26 mouse cellular contexts compared by ENCODE assay signal in the genomic region with DNA sequence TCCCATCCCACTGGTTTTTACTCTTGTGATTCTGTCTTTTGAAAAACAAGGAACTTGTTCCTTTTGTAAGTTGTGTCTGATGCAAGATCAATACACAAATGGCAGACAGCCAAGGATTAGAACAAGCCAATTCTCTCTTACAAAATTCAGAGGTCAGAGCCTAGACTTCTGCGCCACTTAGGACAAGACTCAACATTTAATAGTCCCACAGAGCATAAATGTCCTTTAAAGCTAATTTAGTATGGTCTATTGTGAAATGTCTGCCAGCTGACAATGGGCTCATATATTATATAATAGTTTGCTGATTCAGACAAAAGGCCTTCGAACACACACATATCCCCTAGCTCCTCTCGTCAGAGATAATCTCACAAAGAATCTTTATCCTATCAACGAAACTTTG.
A peak's percentile ranks its signal among the peaks of the same experiment; 100 is the strongest.
DNase-seq lines count a peak whose midpoint lies in the region; ATAC-seq and TF ChIP-seq lines count a peak whose summit lies in the region.
"Had no signal": no experiment of that assay in that cellular context is flagged by ENCODE, and none has a peak within 500 bp of the region (broad histone marks: within the 10 kb centered on the region; RNA-seq: fewer than 3 reads in every experiment).

No protein-coding gene starts in this region.

- no peak overlapping the region for H3K4me2 ChIP-seq in liver, embryonic 12.5 days
- H3K4me2 ChIP-seq in neural tube, embryonic 12.5 days (replicated peaks) = no peak overlapping the region
- no peak overlapping the region for H3K4me2 ChIP-seq in midbrain, embryonic 14.5 days (ENCODE audit: low read length)
- H3K4me2 ChIP-seq: embryonic facial prominence, embryonic 15.5 days; heart, embryonic 11.5 days had no signal

- H3K4me3 ChIP-seq in liver, adult 2 months (ENCODE audit: insufficient read depth, low read depth, low read length) = no peak overlapping the region
- H3K4me3 ChIP-seq in liver, embryonic 12.5 days = no peak overlapping the region
- H3K4me3 ChIP-seq in neural tube, embryonic 12.5 days = no peak overlapping the region
- H3K4me3 ChIP-seq in midbrain, embryonic 14.5 days (replicated peaks; ENCODE audit: low read depth, low read length) = no peak overlapping the region
- H3K4me3 ChIP-seq: embryonic facial prominence, embryonic 15.5 days; gastrocnemius, adult 2 months; hindbrain, embryonic 10.5 days; left cerebral cortex, adult 2 months; limb, embryonic 10.5 days; megakaryocyte, embryonic 14.5 days had no signal

- no peaks in the 10 kb centered on the region for H3K27me3 ChIP-seq in liver, adult 2 months (ENCODE audit: control insufficient read depth, insufficient read depth, low read length)
- H3K27me3 ChIP-seq in liver, embryonic 12.5 days (replicated peaks) = no peaks in the 10 kb centered on the region
- no peaks in the 10 kb centered on the region for H3K27me3 ChIP-seq in neural tube, embryonic 12.5 days (replicated peaks)
- no peaks in the 10 kb centered on the region for H3K27me3 ChIP-seq in midbrain, embryonic 14.5 days (ENCODE audit: control insufficient read depth, insufficient read depth, low read length)
- H3K27me3 ChIP-seq: embryonic facial prominence, embryonic 15.5 days; megakaryocyte, embryonic 14.5 days had no signal

- no peaks in the 10 kb centered on the region for H3K36me3 ChIP-seq in liver, adult 2 months (ENCODE audit: control insufficient read depth, insufficient read depth, low read length)
- H3K36me3 ChIP-seq in liver, embryonic 12.5 days = no peaks in the 10 kb centered on the region
- no peaks in the 10 kb centered on the region for H3K36me3 ChIP-seq in neural tube, embryonic 12.5 days
- H3K36me3 ChIP-seq in midbrain, embryonic 14.5 days (ENCODE audit: control insufficient read depth, insufficient read depth, low read length) = no peaks in the 10 kb centered on the region
- H3K36me3 ChIP-seq: embryonic facial prominence, embryonic 15.5 days; hindbrain, embryonic 10.5 days; limb, embryonic 10.5 days had no signal

- DNase-seq in adrenal gland, adult 8-10 months = peak; percentile 0
- no peak for DNase-seq in adrenal gland, postnatal 25 days
- DNase-seq in liver, adult 2 months (ENCODE audit: extremely low read depth, low read depth, low spot score) = peak; percentile 73
- no peak for DNase-seq in neural tube, embryonic 10.5 days (ENCODE audit: extremely low spot score, low spot score)
- DNase-seq in midbrain, embryonic 14.5 days = peak; percentile 35
- DNase-seq in heart, postnatal 25 days (ENCODE audit: low spot score) = no peak
- DNase-seq: cerebellum, adult 11 months; cerebellum, adult 9-11 months; forebrain, postnatal 0 days; gastrocnemius, adult 2 months; liver; liver, postnatal 0 days; lung, postnatal 36 days; thymus, adult 18-20 months; thymus, postnatal 4 days had no signal

- H3K4me1 ChIP-seq in liver, adult 2 months (ENCODE audit: control insufficient read depth, insufficient read depth, low read length) = no peaks in the 10 kb centered on the region
- H3K4me1 ChIP-seq in liver, embryonic 12.5 days = no peaks in the 10 kb centered on the region
- H3K4me1 ChIP-seq in neural tube, embryonic 12.5 days = peaks cover 7% of the 10 kb centered on the region; the same call in 1 of the 2 replicates
- peaks cover 4% of the 10 kb centered on the region; the same call in 1 of the 2 replicates for H3K4me1 ChIP-seq in midbrain, embryonic 14.5 days (ENCODE audit: control insufficient read depth, insufficient read depth, low read length)
- H3K4me1 ChIP-seq: embryonic facial prominence, embryonic 15.5 days; megakaryocyte, embryonic 14.5 days had no signal

- TF ChIP-seq CTCF in liver, adult 2 months (IDR thresholded peaks at IDR 0.05; ENCODE audit: low read depth, low read length) = no peak

- TF ChIP-seq POLR2A in liver, adult 2 months (IDR thresholded peaks at IDR 0.05; ENCODE audit: extremely low read depth, insufficient read depth, low read length) = no peak

- no peak overlapping the region for H3K27ac ChIP-seq in liver, adult 2 months (replicated peaks; ENCODE audit: insufficient read depth, low read depth, low read length)
- no peak overlapping the region for H3K27ac ChIP-seq in liver, embryonic 12.5 days
- H3K27ac ChIP-seq in neural tube, embryonic 12.5 days = no peak overlapping the region
- no peak overlapping the region for H3K27ac ChIP-seq in midbrain, embryonic 14.5 days (replicated peaks; ENCODE audit: low read depth, low read length)
- H3K27ac ChIP-seq: embryonic facial prominence, embryonic 15.5 days; gastrocnemius, adult 2 months; hindbrain, embryonic 10.5 days; kidney, postnatal 0 days; left cerebral cortex, adult 2 months; limb, embryonic 10.5 days had no signal

- no peaks in the 10 kb centered on the region for H3K9me3 ChIP-seq in liver, embryonic 12.5 days (replicated peaks)
- no peaks in the 10 kb centered on the region for H3K9me3 ChIP-seq in neural tube, embryonic 12.5 days
- H3K9me3 ChIP-seq in midbrain, embryonic 14.5 days (ENCODE audit: control insufficient read depth, low read length) = no peaks in the 10 kb centered on the region
- H3K9me3 ChIP-seq: embryonic facial prominence, embryonic 15.5 days; hindbrain, embryonic 10.5 days; limb, embryonic 10.5 days had no signal

- 70% methylated on average over 4 of the region's 4 CpGs for WGBS in liver, adult 2 months
- 60% methylated on average over 4 of the region's 4 CpGs for WGBS in liver, embryonic 12.5 days (ENCODE audit: insufficient replicate concordance)
- 34% methylated on average over 4 of the region's 4 CpGs for WGBS in neural tube, embryonic 12.5 days
- WGBS in midbrain, embryonic 14.5 days = 7% methylated on average over 4 of the region's 4 CpGs

- no peak overlapping the region for H3K9ac ChIP-seq in liver, adult 2 months (ENCODE audit: low read depth, low read length)
- no peak overlapping the region for H3K9ac ChIP-seq in liver, embryonic 12.5 days
- H3K9ac ChIP-seq in neural tube, embryonic 12.5 days = no peak overlapping the region
- no peak overlapping the region for H3K9ac ChIP-seq in midbrain, embryonic 14.5 days (replicated peaks; ENCODE audit: low read length)
- H3K9ac ChIP-seq: embryonic facial prominence, embryonic 15.5 days; forebrain, postnatal 0 days; liver, postnatal 0 days had no signal

- no peak for ATAC-seq in liver, embryonic 12.5 days
- peak; percentile 44; the same call in 1 of the 2 replicates for ATAC-seq in neural tube, embryonic 12.5 days (ENCODE audit: low FRiP score, low read depth)
- ATAC-seq in midbrain, embryonic 14.5 days (ENCODE audit: low FRiP score, low TSS enrichment) = no peak
- ATAC-seq: forebrain, postnatal 0 days; hindbrain, embryonic 16.5 days; intestine, embryonic 16.5 days; liver, postnatal 0 days had no signal

- intact Hi-C loops in heart, postnatal 25 days (cut with DNase I) = no loop called here

- no peaks in the 10 kb centered on the region for H3K79me2 ChIP-seq in liver, adult 2 months (ENCODE audit: control insufficient read depth, insufficient read depth, low read length)

Comparison
In these comparisons a context has a peak if more than half of its experiments do, and no peak if none do; other contexts are left out.
1. DNase-seq: peak in adrenal gland, adult 8-10 months (single experiment), liver, adult 2 months (single experiment) and midbrain, embryonic 14.5 days (single experiment); none in adrenal gland, postnatal 25 days (single experiment), neural tube, embryonic 10.5 days (single experiment) and heart, postnatal 25 days (single experiment).